In the genomic region with DNA sequence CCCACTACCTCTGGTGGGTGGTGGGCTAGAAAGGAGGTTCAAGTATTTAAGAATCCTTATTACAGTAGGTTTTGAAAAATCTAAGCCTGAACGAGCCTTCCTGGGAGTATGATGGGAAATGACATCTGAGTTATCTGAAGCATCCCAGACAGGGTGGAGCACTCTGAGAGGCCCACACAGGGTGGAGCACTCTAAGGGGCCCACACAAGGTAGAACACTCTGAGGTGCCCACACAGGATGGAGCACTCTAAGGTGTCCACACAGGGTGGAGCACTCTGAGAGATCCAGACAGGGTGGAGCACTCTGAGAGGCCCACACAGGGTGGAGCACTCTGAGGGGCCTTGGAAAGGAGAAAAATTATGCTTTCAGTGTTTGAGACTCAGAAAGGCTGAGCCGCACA, we compare ENCODE assay signal across 39 mouse cellular contexts. TPM values are rescaled to one million over a fixed set of nuclear protein-coding genes. Genes with fewer than 3 reads are reported as not detected.
DNase-seq lines count a peak whose midpoint lies in the region; ATAC-seq and TF ChIP-seq lines count a peak whose summit lies in the region.
"Had no signal": no experiment of that assay in that cellular context is flagged by ENCODE, and none has a peak within 500 bp of the region (broad histone marks: within the 10 kb centered on the region; RNA-seq: fewer than 3 reads in every experiment).

No protein-coding gene starts in this region.

- H3K27ac ChIP-seq in forebrain, embryonic 10.5 days: 0 out of 2 replicates have a peak overlapping the region, but pooled peaks have one; percentile 9
- no peak overlapping the region for H3K27ac ChIP-seq in forebrain, embryonic 13.5 days
- no peak overlapping the region; the same call in 1 of the 2 replicates for H3K27ac ChIP-seq in liver, embryonic 14.5 days
- no peak overlapping the region for H3K27ac ChIP-seq in stomach, postnatal 0 days (replicated peaks)
- H3K27ac ChIP-seq: embryonic facial prominence, embryonic 12.5 days; forebrain, embryonic 12.5 days; heart, embryonic 10.5 days; hindbrain, embryonic 10.5 days; hindbrain, embryonic 15.5 days; kidney, embryonic 15.5 days; layer of hippocampus, adult 2 months; limb, embryonic 15.5 days; lung, embryonic 15.5 days had no signal

- H3K36me3 ChIP-seq in forebrain, embryonic 10.5 days (replicated peaks): no peaks in the 10 kb centered on the region
- H3K36me3 ChIP-seq in forebrain, embryonic 13.5 days (ENCODE audit: poor library complexity, severe bottlenecking): no peaks in the 10 kb centered on the region
- H3K36me3 ChIP-seq in liver, embryonic 14.5 days (replicated peaks; ENCODE audit: control insufficient read depth, insufficient read depth, low read depth): no peaks in the 10 kb centered on the region
- no peaks in the 10 kb centered on the region for H3K36me3 ChIP-seq in stomach, postnatal 0 days (ENCODE audit: control insufficient read depth, insufficient read depth, low read length)
- H3K36me3 ChIP-seq: embryonic facial prominence, embryonic 12.5 days; forebrain, embryonic 12.5 days; heart, embryonic 10.5 days; hindbrain, embryonic 10.5 days; hindbrain, embryonic 15.5 days; kidney, embryonic 15.5 days; limb, embryonic 15.5 days; lung, embryonic 15.5 days had no signal

- DNase-seq in forebrain, embryonic 10.5 days (ENCODE audit: extremely low spot score, low spot score): no peak
- DNase-seq in liver, embryonic 14.5 days (ENCODE audit: low read depth in 3 of 3, low spot score in 3 of 3): peak; percentile 26 to 62 (median 37)
- DNase-seq in stomach, postnatal 0 days (ENCODE audit: low spot score): no peak
- no peak for DNase-seq in T-cell, adult 2 months (ENCODE audit: low spot score)
- DNase-seq: adrenal gland, adult 8-10 months; cerebellum, adult 11-12 months; cerebellum, adult 9-11 months; embryo, embryonic 11 days; gastrocnemius, postnatal 10 days; heart, adult 11 months; kidney, adult 18-20 months; kidney, postnatal 25 days; left cerebral cortex, postnatal 4 days; thymus, postnatal 14 days had no signal

- H3K9ac ChIP-seq in forebrain, embryonic 13.5 days: no peak overlapping the region
- no peak overlapping the region for H3K9ac ChIP-seq in liver, embryonic 14.5 days (replicated peaks)
- no peak overlapping the region for H3K9ac ChIP-seq in stomach, postnatal 0 days (ENCODE audit: low read length)
- H3K9ac ChIP-seq: embryonic facial prominence, embryonic 12.5 days; forebrain, embryonic 12.5 days; hindbrain, embryonic 15.5 days; kidney, embryonic 15.5 days; limb, embryonic 15.5 days; lung, embryonic 15.5 days had no signal

- H3K4me3 ChIP-seq in forebrain, embryonic 10.5 days: no peak overlapping the region
- H3K4me3 ChIP-seq in forebrain, embryonic 13.5 days: no peak overlapping the region
- no peak overlapping the region for H3K4me3 ChIP-seq in liver, embryonic 14.5 days (ENCODE audit: insufficient read depth in 1 of 2, low read depth in 2 of 2, low read length in 2 of 2)
- no peak overlapping the region for H3K4me3 ChIP-seq in stomach, postnatal 0 days (ENCODE audit: low read depth, low read length)
- H3K4me3 ChIP-seq: embryonic facial prominence, embryonic 12.5 days; forebrain, embryonic 12.5 days; heart, embryonic 10.5 days; hindbrain, embryonic 10.5 days; hindbrain, embryonic 15.5 days; kidney, embryonic 15.5 days; layer of hippocampus, adult 2 months; limb, embryonic 15.5 days; lung, embryonic 15.5 days had no signal

- TF ChIP-seq CTCF in liver, embryonic 14.5 days (IDR thresholded peaks at IDR 0.05; ENCODE audit: low read depth): no peak
- TF ChIP-seq CTCF in stomach, postnatal 0 days (IDR thresholded peaks at IDR 0.05; ENCODE audit: low read depth): no peak

- peak; percentile 64 for TF ChIP-seq EP300 in liver, embryonic 14.5 days (IDR thresholded peaks at IDR 0.05; ENCODE audit: low read depth)
- no peak for TF ChIP-seq EP300 in stomach, postnatal 0 days (optimal IDR thresholded peaks at IDR 0.05)

- ATAC-seq in forebrain, embryonic 13.5 days: no peak
- peak; percentile 75 for ATAC-seq in erythroid progenitor cell, adult 5-6 weeks (replicated peaks; ENCODE audit: low FRiP score, poor library complexity, severe bottlenecking)
- peak; percentile 98 for ATAC-seq in liver, embryonic 14.5 days (ENCODE audit: insufficient read depth)
- ATAC-seq in stomach, postnatal 0 days (ENCODE audit: low FRiP score, low TSS enrichment): peak; percentile 40; the same call in 1 of the 2 replicates
- ATAC-seq in megakaryocyte-erythroid progenitor cell, adult 5-6 weeks (replicated peaks; ENCODE audit: low FRiP score, low TSS enrichment, poor library complexity, severe bottlenecking): no peak
- no peak for ATAC-seq in granulocyte monocyte progenitor cell, adult 5-6 weeks (replicated peaks; ENCODE audit: poor library complexity, severe bottlenecking)
- ATAC-seq: midbrain, embryonic 16.5 days had no signal

- H3K9me3 ChIP-seq in forebrain, embryonic 10.5 days: no peaks in the 10 kb centered on the region
- no peaks in the 10 kb centered on the region for H3K9me3 ChIP-seq in forebrain, embryonic 13.5 days (replicated peaks)
- no peaks in the 10 kb centered on the region for H3K9me3 ChIP-seq in liver, embryonic 14.5 days (ENCODE audit: control insufficient read depth, low read length)
- no peaks in the 10 kb centered on the region for H3K9me3 ChIP-seq in stomach, postnatal 0 days (ENCODE audit: control insufficient read depth, low read length)
- H3K9me3 ChIP-seq: embryonic facial prominence, embryonic 12.5 days; forebrain, embryonic 12.5 days; heart, embryonic 10.5 days; hindbrain, embryonic 10.5 days; hindbrain, embryonic 15.5 days; kidney, embryonic 15.5 days; limb, embryonic 15.5 days; lung, embryonic 15.5 days had no signal

- peaks cover 89% of the 10 kb centered on the region for H3K27me3 ChIP-seq in forebrain, embryonic 10.5 days (ENCODE audit: poor library complexity, severe bottlenecking)
- peaks cover 11% of the 10 kb centered on the region; the same call in 1 of the 2 replicates for H3K27me3 ChIP-seq in forebrain, embryonic 13.5 days
- peaks cover 38% of the 10 kb centered on the region for H3K27me3 ChIP-seq in liver, embryonic 14.5 days (ENCODE audit: control insufficient read depth, insufficient read depth, low read length)
- H3K27me3 ChIP-seq in stomach, postnatal 0 days (ENCODE audit: control insufficient read depth, insufficient read depth, low read length): peaks cover 16% of the 10 kb centered on the region; the same call in 1 of the 2 replicates
- H3K27me3 ChIP-seq: CH12.LX had no signal

- peaks cover 36% of the 10 kb centered on the region for H3K4me1 ChIP-seq in forebrain, embryonic 10.5 days
- peaks cover 24% of the 10 kb centered on the region for H3K4me1 ChIP-seq in forebrain, embryonic 13.5 days
- H3K4me1 ChIP-seq in liver, embryonic 14.5 days (replicated peaks; ENCODE audit: control insufficient read depth in 2 of 2, insufficient read depth in 2 of 2, low read length in 1 of 2): peaks cover 14 to 22% of the 10 kb centered on the region in 2 experiments
- H3K4me1 ChIP-seq in stomach, postnatal 0 days (replicated peaks; ENCODE audit: control insufficient read depth, insufficient read depth): no peaks in the 10 kb centered on the region
- H3K4me1 ChIP-seq: embryonic facial prominence, embryonic 12.5 days; heart, embryonic 10.5 days; hindbrain, embryonic 15.5 days; kidney, embryonic 15.5 days; limb, embryonic 15.5 days; lung, embryonic 15.5 days had no signal

- no peak overlapping the region for H3K4me2 ChIP-seq in forebrain, embryonic 13.5 days
- H3K4me2 ChIP-seq in liver, embryonic 14.5 days (ENCODE audit: low read depth): peak overlapping the region; percentile 21; the same call in 1 of the 2 replicates
- no peak overlapping the region for H3K4me2 ChIP-seq in stomach, postnatal 0 days (replicated peaks; ENCODE audit: low read depth)
- H3K4me2 ChIP-seq: embryonic facial prominence, embryonic 12.5 days; forebrain, embryonic 12.5 days; hindbrain, embryonic 15.5 days; kidney, embryonic 15.5 days; limb, embryonic 15.5 days; lung, embryonic 15.5 days; midbrain, embryonic 11.5 days had no signal

- 87% methylated on average over 2 of the region's 2 CpGs for WGBS in forebrain, embryonic 10.5 days
- 87% methylated on average over 2 of the region's 2 CpGs for WGBS in forebrain, embryonic 13.5 days
- 32% methylated on average over 2 of the region's 2 CpGs for whole genome bisulfite sequencing in liver, embryonic 14.5 days (ENCODE audit: insufficient replicate concordance)
- 69% methylated on average over 2 of the region's 2 CpGs for WGBS in stomach, postnatal 0 days

RNA-seq across cellular contexts. Expression of gene Ostm1, which starts 42.3 kb away (rescaled TPM):
- 44.2 and 44.7 TPM in 2 replicates for polyA plus RNA-seq in forebrain, embryonic 10.5 days (2016; fragmentation: Nextera tagmentation; extraction: Ambion mirVana)
- polyA plus RNA-seq in forebrain, embryonic 13.5 days (2015; fragmentation: Nextera tagmentation; extraction: Ambion mirVana): 57.1 and 63.2 TPM in 2 replicates
- total RNA-seq in erythroid progenitor cell, adult 5-6 weeks (2015; ENCODE audit: low replicate concordance): 7.9 and 15.5 TPM in 2 replicates
- 18.5 and 22.8 TPM in 2 replicates for total RNA-seq in erythroid progenitor cell, adult 5-6 weeks (2017; ENCODE audit: low replicate concordance)
- 6.2 and 7.0 TPM in 2 replicates for polyA plus RNA-seq in liver, embryonic 14.5 days (2012; rRNA removed)
- 14.3 and 17.2 TPM in 2 replicates for polyA plus RNA-seq in liver, embryonic 14.5 days (2014; fragmentation: Nextera tagmentation; extraction: Ambion mirVana)
- 13.0 and 13.5 TPM in 2 replicates for polyA plus RNA-seq in stomach, postnatal 0 days (2015; fragmentation: Nextera tagmentation; extraction: Ambion mirVana)
- 20.9 and 44.1 TPM in 2 replicates for total RNA-seq in megakaryocyte-erythroid progenitor cell, adult 5-6 weeks (2014; fragmentation: Nextera tagmentation)
- 33.5 and 48.7 TPM in 2 replicates for total RNA-seq in megakaryocyte-erythroid progenitor cell, adult 5-6 weeks (2017)
- 28.9 and 33.4 TPM in 2 replicates for total RNA-seq in granulocyte monocyte progenitor cell, adult 5-6 weeks (2014; fragmentation: Nextera tagmentation)
- 47.2 and 48.5 TPM in 2 replicates for total RNA-seq in granulocyte monocyte progenitor cell, adult 5-6 weeks (2017)

RNA-seq across cellular contexts. Expression of gene Nr2e1, which starts 42.5 kb away (rescaled TPM):
- 80.9 and 87.7 TPM in 2 replicates for polyA plus RNA-seq in forebrain, embryonic 10.5 days (2016; fragmentation: Nextera tagmentation; extraction: Ambion mirVana)
- polyA plus RNA-seq in forebrain, embryonic 13.5 days (2015; fragmentation: Nextera tagmentation; extraction: Ambion mirVana): 71.0 and 77.0 TPM in 2 replicates
- total RNA-seq in erythroid progenitor cell, adult 5-6 weeks (2015; ENCODE audit: low replicate concordance): not detected in 2 replicates
- total RNA-seq in erythroid progenitor cell, adult 5-6 weeks (2017; ENCODE audit: low replicate concordance): not detected in 2 replicates
- 0.06 TPM in 1 of 2 replicates, not detected in the other for polyA plus RNA-seq in liver, embryonic 14.5 days (2012; rRNA removed)
- not detected in 2 replicates for polyA plus RNA-seq in liver, embryonic 14.5 days (2014; fragmentation: Nextera tagmentation; extraction: Ambion mirVana)
- 0.04 TPM in 1 of 2 replicates, not detected in the other for polyA plus RNA-seq in stomach, postnatal 0 days (2015; fragmentation: Nextera tagmentation; extraction: Ambion mirVana)
- not detected in 2 replicates for total RNA-seq in megakaryocyte-erythroid progenitor cell, adult 5-6 weeks (2014; fragmentation: Nextera tagmentation)
- total RNA-seq in megakaryocyte-erythroid progenitor cell, adult 5-6 weeks (2017): not detected in 2 replicates
- not detected in 2 replicates for total RNA-seq in granulocyte monocyte progenitor cell, adult 5-6 weeks (2014; fragmentation: Nextera tagmentation)
- not detected in 2 replicates for total RNA-seq in granulocyte monocyte progenitor cell, adult 5-6 weeks (2017)
- total RNA-seq: adrenal gland, adult 8-10 months; adrenal gland, postnatal 4 days; CH12.LX; ES-E14; gastrocnemius, postnatal 10 days; megakaryocyte progenitor cell, adult 5-6 weeks; neutrophil, adult 5-6 weeks had no signal
- polyA plus RNA-seq: C2C12; heart, embryonic 10.5 days; heart, postnatal 0 days; intestine, embryonic 14.5 days; limb, embryonic 15.5 days; lung, embryonic 15.5 days; neural tube, embryonic 11.5 days; stomach, embryonic 14.5 days had no signal

Comparison
In these comparisons a context has a peak if more than half of its experiments do, and no peak if none do; other contexts are left out.
1. DNase-seq: peak in liver, embryonic 14.5 days (3 of 3); none in forebrain, embryonic 10.5 days (single experiment), stomach, postnatal 0 days (single experiment) and T-cell, adult 2 months (single experiment).
2. ATAC-seq: peak in erythroid progenitor cell, adult 5-6 weeks (single experiment), liver, embryonic 14.5 days (single experiment) and stomach, postnatal 0 days (single experiment); none in forebrain, embryonic 13.5 days (single experiment), megakaryocyte-erythroid progenitor cell, adult 5-6 weeks (single experiment) and granulocyte monocyte progenitor cell, adult 5-6 weeks (single experiment).
3. RNA of gene Nr2e1, which starts 42.5 kb away (polyA plus RNA-seq): 80.9 to 87.7 TPM in forebrain, embryonic 10.5 days and 71.0 to 77.0 TPM in forebrain, embryonic 13.5 days; 0.06 TPM in liver, embryonic 14.5 days and 0.04 TPM in stomach, postnatal 0 days; every median in the first group is over 10 times any median in the second.